8 mouse cellular contexts compared by ENCODE assay signal in the genomic region with DNA sequence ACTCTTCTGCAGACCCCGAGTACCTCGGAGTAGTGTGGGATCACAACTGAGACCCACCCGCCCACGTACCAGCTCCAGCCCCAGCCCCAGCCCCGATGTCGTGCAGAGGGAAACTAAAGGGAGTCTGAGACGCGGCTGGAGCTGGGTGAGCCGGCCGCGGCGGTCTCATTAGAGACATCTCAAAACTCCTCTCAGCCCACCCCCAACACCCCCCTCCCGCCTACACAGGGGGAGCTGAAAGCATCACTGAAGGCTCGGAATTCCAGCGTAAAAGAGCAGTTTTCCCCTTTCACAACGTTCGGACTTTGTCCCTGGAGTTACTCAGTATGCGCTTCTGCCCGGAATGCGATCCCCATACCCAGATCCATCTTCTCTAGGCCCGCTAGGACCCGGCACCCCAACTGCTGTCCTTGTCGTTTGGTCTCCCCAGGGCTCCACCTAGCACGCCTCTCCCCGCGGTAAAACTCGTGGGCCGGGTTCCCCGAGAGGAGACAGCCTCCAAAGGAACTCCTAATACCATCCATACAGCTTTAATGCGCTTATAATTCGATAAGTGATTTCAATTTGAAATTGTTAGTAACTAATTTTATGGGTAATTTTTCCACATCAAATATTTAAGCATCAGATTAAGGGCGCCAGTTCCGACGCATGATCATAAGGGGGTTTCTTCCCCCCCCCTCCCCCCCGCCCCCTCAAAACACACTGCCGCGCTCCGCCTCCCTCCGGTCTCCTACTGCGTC.
DNase-seq lines count a peak whose midpoint lies in the region; ATAC-seq and TF ChIP-seq lines count a peak whose summit lies in the region.

No protein-coding gene starts in this region.

- no peaks in the 10 kb centered on the region for H3K27me3 ChIP-seq in C2C12 (ENCODE audit: control insufficient read depth, insufficient read depth, insufficient read length)
- no peaks in the 10 kb centered on the region for H3K27me3 ChIP-seq in heart, embryonic 12.5 days (replicated peaks)
- H3K27me3 ChIP-seq in stomach, postnatal 0 days (ENCODE audit: control insufficient read depth, insufficient read depth, low read length): no peaks in the 10 kb centered on the region

- TF ChIP-seq CTCF in gastrocnemius, adult 2 months (IDR thresholded peaks at IDR 0.05): no peak
- no peak for TF ChIP-seq CTCF in C2C12 (IDR thresholded peaks at IDR 0.05; ENCODE audit: control insufficient read depth, insufficient read depth, insufficient read length)
- TF ChIP-seq CTCF in stomach, postnatal 0 days (IDR thresholded peaks at IDR 0.05; ENCODE audit: low read depth): no peak

- no peaks in the 10 kb centered on the region for H3K9me3 ChIP-seq in heart, embryonic 12.5 days (replicated peaks)
- no peaks in the 10 kb centered on the region for H3K9me3 ChIP-seq in stomach, postnatal 0 days (ENCODE audit: control insufficient read depth, low read length)

- no peaks in the 10 kb centered on the region for H3K79me3 ChIP-seq in C2C12 (ENCODE audit: low read depth)

- WGBS in heart, embryonic 12.5 days: under 1% methylated on average over 40 of the region's 40 CpGs
- WGBS in stomach, postnatal 0 days: under 1% methylated on average over 40 of the region's 40 CpGs

- TF ChIP-seq EP300 in stomach, postnatal 0 days (optimal IDR thresholded peaks at IDR 0.05): no peak

- intact Hi-C loops in gastrocnemius, adult 2 months (cut with DNase I): loop anchor here (2.0 to 5.0 kb wide), 3 partner anchors 146 to 885 kb away; no protein-coding TSS in a partner anchor

- H3K4me2 ChIP-seq in heart, embryonic 12.5 days: peak overlapping the region; percentile 92
- peak overlapping the region; percentile 91 for H3K4me2 ChIP-seq in stomach, postnatal 0 days (replicated peaks; ENCODE audit: low read depth)

- H3K79me2 ChIP-seq in C2C12 (ENCODE audit: control insufficient read depth, insufficient read depth): no peaks in the 10 kb centered on the region

- H3K4me1 ChIP-seq in heart, embryonic 12.5 days (replicated peaks): peaks cover 25% of the 10 kb centered on the region
- no peaks in the 10 kb centered on the region; the same call in 1 of the 2 replicates for H3K4me1 ChIP-seq in stomach, postnatal 0 days (replicated peaks; ENCODE audit: control insufficient read depth, insufficient read depth)

- H3K9ac ChIP-seq in heart, embryonic 12.5 days: peak overlapping the region; percentile 79
- H3K9ac ChIP-seq in stomach, postnatal 0 days (ENCODE audit: low read length): peak overlapping the region; percentile 82

- no peak overlapping the region for H3ac ChIP-seq in C2C12 (ENCODE audit: control insufficient read depth, insufficient read length, low read depth)

- peak overlapping the region; percentile 79 for H3K4me3 ChIP-seq in gastrocnemius, adult 2 months
- H3K4me3 ChIP-seq in C2C12 (ENCODE audit: insufficient read depth, poor library complexity, severe bottlenecking): peak overlapping the region; percentile 39
- H3K4me3 ChIP-seq in heart, embryonic 12.5 days: peak overlapping the region; percentile 56
- peak overlapping the region; percentile 51 for H3K4me3 ChIP-seq in stomach, postnatal 0 days (ENCODE audit: low read depth, low read length)

- no peak overlapping the region for H3K27ac ChIP-seq in gastrocnemius, adult 2 months
- H3K27ac ChIP-seq in heart, embryonic 12.5 days (ENCODE audit: poor library complexity, severe bottlenecking): peak overlapping the region; percentile 60
- peak overlapping the region; percentile 95 for H3K27ac ChIP-seq in stomach, postnatal 0 days (replicated peaks)

- ATAC-seq in heart, embryonic 12.5 days (ENCODE audit: insufficient number of reproducible peaks, low FRiP score): peak; percentile 40
- 0 out of 2 replicates have a peak, but pooled peaks have one; percentile 11 for ATAC-seq in megakaryocyte-erythroid progenitor cell, adult 5-6 weeks (replicated peaks; ENCODE audit: low FRiP score, low TSS enrichment, poor library complexity, severe bottlenecking)
- peak; percentile 45 for ATAC-seq in stomach, postnatal 0 days (ENCODE audit: low FRiP score, low TSS enrichment)

- peaks cover 4% of the 10 kb centered on the region for H3K36me3 ChIP-seq in C2C12 (ENCODE audit: control insufficient read depth, insufficient read depth)
- H3K36me3 ChIP-seq in heart, embryonic 12.5 days: peaks cover 11% of the 10 kb centered on the region
- H3K36me3 ChIP-seq in stomach, postnatal 0 days (ENCODE audit: control insufficient read depth, insufficient read depth, low read length): no peaks in the 10 kb centered on the region

- peak; percentile 28 for DNase-seq in gastrocnemius, adult 2 months
- no peak for DNase-seq in gastrocnemius, adult 8-10 months (ENCODE audit: low spot score in 2 of 2)
- peak; percentile 75 for DNase-seq in cerebellum, adult 9-10 months
- peak; percentile 68 for DNase-seq in kidney, postnatal 10 days
- peak; percentile 48 for DNase-seq in stomach, postnatal 0 days (ENCODE audit: low spot score)

TF ChIP-seq in C2C12, 6 proteins besides CTCF, POLR2A, EP300 and RAD21:
- TF ChIP-seq MYOG (IDR thresholded peaks at IDR 0.05; ENCODE audit: control insufficient read depth, extremely low read depth, insufficient read length): no peak
TF ChIP-seq in C2C12: peak in this region for 0.

Comparison
In these comparisons a context has a peak if more than half of its experiments do, and no peak if none do; other contexts are left out.
1. DNase-seq: peak in gastrocnemius, adult 2 months (single experiment), cerebellum, adult 9-10 months (single experiment), kidney, postnatal 10 days (single experiment) and stomach, postnatal 0 days (single experiment); none in gastrocnemius, adult 8-10 months (0 of 2).
2. Peak in every context shown above with its lines, with median percentiles within 50 percentile points of each other: H3K4me3 ChIP-seq and ATAC-seq.